Mouse (Mus musculus) spleen, adult 18-20 months (tissue): Measurements from ENCODE around the gene Amd1.

Experiments used
- DNase-seq, 2 experiments: peaks; one replicate each; pipeline ENCODE4 v3.0.0; 2022; ENCODE audit warnings: mixed read lengths in 2 of 2

Gene Amd1

GRCm38 (mm10) chr10:40249625-40250024 lies 52.4 kb downstream of the Amd1 start:
- DNase-seq = no peak

GRCm38 (mm10) chr10:40247166-40247716 lies 54.7 kb downstream of the Amd1 start:
- DNase-seq = no peak

- peak; percentile 59 to 71 for DNase-seq
Observed at GRCm38 (mm10) chr10:40246374-40247165, 55.4 kb downstream of the Amd1 start, which contains the start of gene Rpf2. Gene Rpf2 (minus strand): TSS chr10:40247036.

DNA sequence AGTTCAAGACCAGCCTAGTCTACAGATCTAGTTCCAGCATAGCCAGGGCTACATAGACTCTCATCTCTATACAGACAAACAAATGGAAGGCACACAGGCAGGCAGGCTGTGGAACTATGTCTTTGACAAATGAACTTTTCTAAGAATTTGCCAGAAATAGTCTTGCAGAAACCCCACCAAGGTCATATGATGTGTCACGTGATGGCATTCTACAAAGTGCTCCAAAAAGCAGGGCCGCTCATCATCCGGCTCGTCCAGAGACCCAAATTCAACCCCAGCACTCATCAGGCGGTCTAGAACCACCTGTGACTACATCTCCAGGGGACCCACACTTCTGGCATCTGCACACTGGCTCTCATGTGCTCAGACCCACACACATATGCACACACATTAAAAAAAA lies 64.2 kb downstream of the Amd1 start:
- no peak for DNase-seq
